Mouse (Mus musculus): ENCODE measurements at regions not wholly inside any gene's neighbourhood (a gene's known extent, or its start where the extent isn't known, plus 50 kb on each side); places are given as distances from the start of the nearest gene placed in this dataset.
A peak's percentile ranks its signal among the peaks of the same experiment; 100 is the strongest.

DNA sequence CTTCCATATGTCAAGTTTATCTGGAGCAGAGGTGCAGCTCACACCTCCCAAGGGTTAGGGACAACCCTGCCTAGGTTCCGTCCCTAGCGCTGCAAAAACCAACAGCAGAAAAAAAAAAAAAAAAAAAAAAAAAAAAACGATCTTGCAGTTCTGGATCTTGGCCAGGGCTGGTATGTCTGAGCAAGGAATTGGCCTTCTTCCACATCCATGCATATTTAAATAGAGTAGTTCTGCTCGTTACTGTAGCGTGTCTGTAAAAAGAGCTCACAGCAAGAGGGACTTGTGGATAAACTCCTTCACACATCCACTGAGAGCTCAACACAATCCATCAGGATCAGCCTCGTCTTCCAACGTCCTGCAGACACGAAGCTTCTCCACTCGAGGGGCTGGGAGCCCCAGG lies 639.4 kb upstream of the Adam5 start:
- TF ChIP-seq EP300 (optimal IDR thresholded peaks at IDR 0.05): no peak
- TF ChIP-seq CTCF (IDR thresholded peaks at IDR 0.05; ENCODE audit: low read depth): no peak
- DNase-seq (ENCODE audit: low spot score) (no peak), ATAC-seq (ENCODE audit: low FRiP score, low TSS enrichment) (no peak)
- 21% methylated on average over 9 of the region's 9 CpGs for WGBS
- H3K4me3 ChIP-seq (ENCODE audit: low read depth, low read length): no peak overlapping the region
- H3K4me2 ChIP-seq (replicated peaks; ENCODE audit: low read depth): no peak overlapping the region
- H3K4me1 ChIP-seq (replicated peaks; ENCODE audit: control insufficient read depth, insufficient read depth): peaks cover 3% of the 10 kb centered on the region; the same call in 1 of the 2 replicates
- H3K27ac ChIP-seq (replicated peaks): no peak overlapping the region
- no peak overlapping the region for H3K9ac ChIP-seq (ENCODE audit: low read length)
- H3K27me3 ChIP-seq (ENCODE audit: control insufficient read depth, insufficient read depth, low read length): no peaks in the 10 kb centered on the region
- H3K9me3 ChIP-seq (ENCODE audit: control insufficient read depth, low read length): no peaks in the 10 kb centered on the region
- no peaks in the 10 kb centered on the region for H3K36me3 ChIP-seq (ENCODE audit: control insufficient read depth, insufficient read depth, low read length)

DNA sequence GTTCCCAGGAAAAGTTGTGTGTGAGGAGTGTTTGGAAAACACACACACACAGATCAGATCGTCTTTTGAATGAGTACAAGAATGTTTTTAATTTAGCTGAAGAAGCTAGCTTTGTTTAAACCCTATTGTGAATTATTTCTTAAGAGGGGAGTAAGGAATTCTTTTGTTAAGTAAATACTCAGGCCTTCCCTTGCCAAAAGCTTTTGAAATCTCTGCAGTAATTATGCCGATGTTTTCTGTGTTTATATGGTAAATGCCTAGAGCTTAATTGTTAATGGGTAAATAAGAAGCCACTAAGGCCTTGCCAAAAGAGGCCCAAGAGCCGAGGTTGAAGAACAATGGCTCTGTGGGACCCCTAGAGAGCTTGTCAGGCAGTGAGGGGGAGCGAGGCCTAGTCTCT lies 638.3 kb upstream of the Adam5 start:
- ATAC-seq (ENCODE audit: low FRiP score, low TSS enrichment) (no peak; the same call in 1 of the 2 replicates), DNase-seq (ENCODE audit: low spot score) (no peak)
- Histone ChIP-seq H3K9ac (ENCODE audit: low read length) (no peak overlapping the region), H3K27me3 (ENCODE audit: control insufficient read depth, insufficient read depth, low read length) (no peaks in the 10 kb centered on the region), H3K9me3 (ENCODE audit: control insufficient read depth, low read length) (no peaks in the 10 kb centered on the region), H3K27ac (replicated peaks) (peak overlapping the region; percentile 58; the same call in 1 of the 2 replicates), H3K4me3 (ENCODE audit: low read depth, low read length) (no peak overlapping the region), H3K4me2 (replicated peaks; ENCODE audit: low read depth) (no peak overlapping the region), H3K36me3 (ENCODE audit: control insufficient read depth, insufficient read depth, low read length) (no peaks in the 10 kb centered on the region), H3K4me1 (replicated peaks; ENCODE audit: control insufficient read depth, insufficient read depth) (peaks cover 3% of the 10 kb centered on the region; the same call in 1 of the 2 replicates)
- TF ChIP-seq CTCF (IDR thresholded peaks at IDR 0.05; ENCODE audit: low read depth): peak; percentile 16; the same call in 1 of the 2 replicates
- no peak for TF ChIP-seq EP300 (optimal IDR thresholded peaks at IDR 0.05)
- whole genome bisulfite sequencing: 24% methylated on average over 4 of the region's 4 CpGs

- WGBS: 69% methylated on average over 6 of the region's 6 CpGs
- TF ChIP-seq EP300 (optimal IDR thresholded peaks at IDR 0.05) (no peak), CTCF (IDR thresholded peaks at IDR 0.05; ENCODE audit: low read depth) (no peak)
Measured at GRCm38 (mm10) chr8:25455644-25456043, 631.5 kb upstream of the Adam5 start.

DNA sequence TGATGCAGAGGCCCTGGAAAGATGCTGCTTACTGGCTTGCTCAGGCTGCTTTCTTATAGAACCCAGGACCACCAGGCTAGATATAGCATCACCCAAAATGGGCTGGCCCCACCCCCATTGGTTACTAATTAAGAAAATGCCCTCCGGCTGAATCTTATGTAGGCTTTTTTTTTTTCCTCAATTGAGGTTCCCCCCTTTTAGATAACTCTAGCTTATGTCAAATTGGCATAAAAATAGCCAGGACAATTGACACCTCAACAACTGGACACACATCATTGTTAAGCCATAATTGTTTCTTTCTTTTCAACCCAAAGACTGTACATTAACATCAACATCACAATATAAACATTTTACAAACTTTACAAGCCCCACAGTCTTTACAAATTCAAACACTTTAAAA lies 630.8 kb upstream of the Adam5 start:
- ATAC-seq (ENCODE audit: low FRiP score, low TSS enrichment): no peak
- Histone ChIP-seq H3K4me3 (ENCODE audit: low read depth, low read length) (no peak overlapping the region), H3K27me3 (ENCODE audit: control insufficient read depth, insufficient read depth, low read length) (no peaks in the 10 kb centered on the region), H3K27ac (replicated peaks) (no peak overlapping the region), H3K36me3 (ENCODE audit: control insufficient read depth, insufficient read depth, low read length) (no peaks in the 10 kb centered on the region), H3K4me1 (replicated peaks; ENCODE audit: control insufficient read depth, insufficient read depth) (no peaks in the 10 kb centered on the region), H3K4me2 (replicated peaks; ENCODE audit: low read depth) (no peak overlapping the region), H3K9ac (ENCODE audit: low read length) (no peak overlapping the region), H3K9me3 (ENCODE audit: control insufficient read depth, low read length) (no peaks in the 10 kb centered on the region)
- WGBS: 78% methylated on average over 1 of the region's 1 CpGs
- TF ChIP-seq CTCF (IDR thresholded peaks at IDR 0.05; ENCODE audit: low read depth) (no peak), EP300 (optimal IDR thresholded peaks at IDR 0.05) (no peak)
- no peak for DNase-seq (ENCODE audit: low spot score)

More at GRCm38 (mm10) chr8:25455644-25456043, 631.5 kb upstream of the Adam5 start:
- Histone ChIP-seq H3K4me3 (ENCODE audit: low read depth, low read length) (no peak overlapping the region), H3K27me3 (ENCODE audit: control insufficient read depth, insufficient read depth, low read length) (no peaks in the 10 kb centered on the region), H3K9ac (ENCODE audit: low read length) (no peak overlapping the region), H3K4me1 (replicated peaks; ENCODE audit: control insufficient read depth, insufficient read depth) (no peaks in the 10 kb centered on the region), H3K36me3 (ENCODE audit: control insufficient read depth, insufficient read depth, low read length) (no peaks in the 10 kb centered on the region), H3K4me2 (replicated peaks; ENCODE audit: low read depth) (no peak overlapping the region), H3K27ac (replicated peaks) (no peak overlapping the region), H3K9me3 (ENCODE audit: control insufficient read depth, low read length) (no peaks in the 10 kb centered on the region)
- DNase-seq (ENCODE audit: low spot score) (no peak), ATAC-seq (ENCODE audit: low FRiP score, low TSS enrichment) (no peak)

DNA sequence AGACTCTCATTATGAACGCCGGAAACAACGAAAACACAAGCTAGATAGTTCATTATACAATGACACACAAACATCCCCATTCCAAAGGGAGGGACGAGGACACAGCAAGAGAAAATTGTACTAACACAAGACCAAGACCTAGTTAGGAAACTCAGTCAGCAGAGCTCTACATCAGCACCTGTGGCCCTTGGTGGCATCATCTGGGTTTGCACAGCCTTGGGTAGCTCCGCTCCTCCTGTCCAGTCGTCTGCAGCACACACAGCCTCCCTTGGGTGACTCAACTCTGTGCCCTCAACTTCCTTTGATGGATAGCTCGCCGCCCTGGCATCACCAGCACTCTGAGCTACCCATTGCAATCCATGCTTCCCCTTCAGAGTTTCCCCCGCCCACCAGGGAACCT lies 629.7 kb upstream of the Adam5 start:
- H3K4me3 ChIP-seq (ENCODE audit: low read depth, low read length): no peak overlapping the region
- H3K36me3 ChIP-seq (ENCODE audit: control insufficient read depth, insufficient read depth, low read length): no peaks in the 10 kb centered on the region
- H3K4me2 ChIP-seq (replicated peaks; ENCODE audit: low read depth): no peak overlapping the region
- H3K9ac ChIP-seq (ENCODE audit: low read length): no peak overlapping the region
- H3K27me3 ChIP-seq (ENCODE audit: control insufficient read depth, insufficient read depth, low read length): no peaks in the 10 kb centered on the region
- no peaks in the 10 kb centered on the region for H3K4me1 ChIP-seq (replicated peaks; ENCODE audit: control insufficient read depth, insufficient read depth)
- no peak overlapping the region for H3K27ac ChIP-seq (replicated peaks)
- WGBS: 90% methylated on average over 9 of the region's 9 CpGs
- H3K9me3 ChIP-seq (ENCODE audit: control insufficient read depth, low read length): no peaks in the 10 kb centered on the region
- DNase-seq (ENCODE audit: low spot score): no peak
- TF ChIP-seq EP300 (optimal IDR thresholded peaks at IDR 0.05): no peak
- no peak for TF ChIP-seq CTCF (IDR thresholded peaks at IDR 0.05; ENCODE audit: low read depth)
- ATAC-seq (ENCODE audit: low FRiP score, low TSS enrichment): no peak

GRCm38 (mm10) chr8:25450544-25450943 lies 626.4 kb upstream of the Adam5 start:
- Histone ChIP-seq H3K27ac (replicated peaks) (no peak overlapping the region), H3K36me3 (ENCODE audit: control insufficient read depth, insufficient read depth, low read length) (no peaks in the 10 kb centered on the region), H3K4me1 (replicated peaks; ENCODE audit: control insufficient read depth, insufficient read depth) (no peaks in the 10 kb centered on the region), H3K27me3 (ENCODE audit: control insufficient read depth, insufficient read depth, low read length) (no peaks in the 10 kb centered on the region), H3K9me3 (ENCODE audit: control insufficient read depth, low read length) (no peaks in the 10 kb centered on the region), H3K4me2 (replicated peaks; ENCODE audit: low read depth) (no peak overlapping the region), H3K4me3 (ENCODE audit: low read depth, low read length) (no peak overlapping the region), H3K9ac (ENCODE audit: low read length) (no peak overlapping the region)
- DNase-seq (ENCODE audit: low spot score): no peak
- no peak for ATAC-seq (ENCODE audit: low FRiP score, low TSS enrichment)
- no peak for TF ChIP-seq CTCF (IDR thresholded peaks at IDR 0.05; ENCODE audit: low read depth)
- TF ChIP-seq EP300 (optimal IDR thresholded peaks at IDR 0.05): no peak

Data from stomach, postnatal 0 days (tissue).